Mouse (Mus musculus) T-helper 17 cell (primary cell): ENCODE data around the gene Tceal9.
"Not testable (repeated sequence)": the region's sequence is repeated elsewhere in the genome, so short reads cannot be mapped to it uniquely, and the experiment has no call there.

Experiments
- in situ Hi-C, 2 experiments: fragments of 300-600 bp; cut with MboI, MseI; formaldehyde crosslinking; loops; 1 replicate in 1 of 2; 2 replicates in 1 of 2; pipeline ENCODE4 v1.15.1; 2025; ENCODE audit warnings: high pct_unique_total_duplicates in 2 of 2

Gene Tceal9

GRCm38 (mm10) chrX:136270393-136271111 lies 25.7 kb downstream of the Tceal9 start:
- in situ Hi-C loops: not testable (repeated sequence)

GRCm38 (mm10) chrX:136274542-136274941 lies 29.7 kb downstream of the Tceal9 start:
- in situ Hi-C loops: no loop called here

DNA sequence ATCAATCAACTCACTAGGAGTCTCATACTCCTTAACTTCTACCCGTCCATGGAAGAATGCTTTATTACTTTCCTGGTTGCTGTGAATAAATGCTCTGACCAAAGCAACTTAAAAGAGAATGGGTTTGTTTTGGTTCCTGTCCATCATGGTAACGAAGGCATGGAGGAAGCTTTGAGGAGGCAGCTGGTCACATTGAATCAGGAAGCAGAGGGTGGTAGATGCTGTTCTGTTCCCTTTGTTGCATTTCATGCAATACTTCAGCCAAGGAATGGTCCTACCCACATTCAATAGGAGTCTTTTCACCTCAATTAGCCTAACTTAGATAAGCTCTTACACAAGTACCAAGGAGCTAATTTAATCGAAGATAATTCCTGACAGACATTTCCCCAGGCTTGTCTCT lies 30.5 kb downstream of the Tceal9 start:
- in situ Hi-C loops: no loop called here

DNA sequence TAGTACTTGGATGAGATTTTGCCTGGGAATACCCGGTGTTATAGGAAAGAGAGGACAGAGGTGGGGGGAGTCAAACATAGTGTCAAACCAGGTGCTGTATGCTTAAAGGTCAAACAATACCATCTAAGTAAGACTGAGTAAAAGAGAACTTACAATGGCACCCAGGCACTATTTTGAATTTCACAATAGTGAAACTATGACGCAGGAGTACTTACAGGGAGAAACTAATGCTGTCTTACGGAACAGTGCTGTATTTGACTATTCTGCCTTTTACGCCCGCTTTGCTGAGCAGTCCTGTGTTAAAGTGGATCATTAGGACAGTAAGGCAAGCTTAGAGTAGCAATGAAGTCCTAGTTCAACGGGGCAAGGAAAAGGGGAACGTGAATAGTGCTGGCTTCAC lies 32.7 kb downstream of the Tceal9 start:
- in situ Hi-C loops: no loop called here

GRCm38 (mm10) chrX:136278401-136278800 lies 33.5 kb downstream of the Tceal9 start:
- in situ Hi-C loops: no loop called here

- in situ Hi-C loops: no loop called here
These were observed 34.5 kb downstream of the Tceal9 start for GRCm38 (mm10) chrX:136279410-136279809.

- in situ Hi-C loops: no loop called here
These were observed 46.0 kb downstream of the Tceal9 start for GRCm38 (mm10) chrX:136290817-136291281.
